Mouse (Mus musculus) induced T-regulatory cell, adult 2 months (primary cell): ENCODE measurements at regions not wholly inside any gene's neighbourhood (a gene's known extent, or its start where the extent isn't known, plus 50 kb on each side); places are given as distances from the start of the nearest gene placed in this dataset.

Source experiments
- DNase-seq: peaks from one replicate; pipeline ENCODE4 v3.0.0-alpha.2; 2012; ENCODE audit warnings: low read depth

DNA sequence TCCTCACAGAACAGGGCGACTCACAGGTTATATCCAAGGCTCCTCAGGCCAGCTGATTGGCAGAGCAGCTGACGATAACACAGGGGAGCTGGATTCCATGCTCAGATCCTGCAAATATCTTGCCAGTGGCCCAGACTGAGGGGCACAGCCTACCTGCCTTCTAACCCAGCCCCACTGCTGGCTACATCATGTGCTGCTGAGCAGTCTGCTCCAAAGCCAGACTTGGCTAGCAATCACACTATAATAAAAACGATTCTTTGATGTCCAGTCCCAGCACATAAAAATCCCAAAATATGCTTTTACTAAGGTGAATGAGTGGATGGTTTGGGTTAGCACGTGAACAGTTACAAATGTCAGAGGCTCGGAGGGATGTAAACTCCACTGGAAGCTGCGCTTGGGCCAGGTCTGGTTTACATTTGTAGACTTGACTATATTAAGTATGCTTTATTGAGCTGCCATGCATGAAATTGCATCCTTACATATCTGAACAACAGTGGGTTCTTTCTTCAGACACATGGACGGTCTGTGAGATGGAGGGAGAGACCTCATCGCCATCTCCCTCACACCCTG, 200.2 kb downstream of the Thbs2 start:
- DNase-seq: no peak

DNA sequence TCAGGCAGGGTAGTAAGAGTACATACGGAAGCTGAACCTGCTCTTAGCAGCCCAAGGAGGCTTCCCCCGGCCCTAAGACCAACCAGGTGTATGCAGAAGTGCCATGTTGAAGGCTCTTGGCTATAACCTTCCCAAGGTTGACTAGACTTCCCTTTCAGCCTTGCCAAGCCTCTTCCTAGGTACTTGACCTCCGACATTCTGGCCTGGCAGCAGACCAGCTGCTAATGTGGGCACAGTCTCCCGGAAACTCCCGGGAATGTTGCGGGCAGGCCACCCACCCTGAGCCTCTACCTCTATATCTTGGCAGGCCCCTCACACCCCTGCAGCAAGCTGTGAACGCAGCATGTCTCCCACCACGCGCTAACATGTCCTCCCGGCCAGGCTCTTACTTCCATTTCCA, 201.1 kb downstream of the Thbs2 start:
- no peak for DNase-seq

DNA sequence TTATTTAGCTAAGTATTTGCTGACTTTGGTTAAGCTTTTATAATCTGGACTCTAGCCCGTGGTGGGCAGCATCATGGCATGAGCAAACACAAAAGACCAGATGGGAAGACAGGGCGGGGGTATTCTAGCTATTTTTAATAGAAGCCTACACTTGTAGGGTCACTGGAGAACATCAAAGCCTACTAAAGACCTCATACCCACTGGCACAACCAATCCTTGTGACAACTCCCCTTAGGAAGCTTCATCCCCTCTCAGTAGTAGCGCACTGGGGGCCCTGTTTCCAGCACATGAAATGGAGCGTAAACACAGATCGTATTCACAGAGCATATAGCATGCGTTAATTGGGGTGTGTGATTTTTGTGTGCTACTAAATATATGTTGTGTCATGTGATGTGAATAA, 202.4 kb downstream of the Smoc2 start:
- no peak for DNase-seq

DNA sequence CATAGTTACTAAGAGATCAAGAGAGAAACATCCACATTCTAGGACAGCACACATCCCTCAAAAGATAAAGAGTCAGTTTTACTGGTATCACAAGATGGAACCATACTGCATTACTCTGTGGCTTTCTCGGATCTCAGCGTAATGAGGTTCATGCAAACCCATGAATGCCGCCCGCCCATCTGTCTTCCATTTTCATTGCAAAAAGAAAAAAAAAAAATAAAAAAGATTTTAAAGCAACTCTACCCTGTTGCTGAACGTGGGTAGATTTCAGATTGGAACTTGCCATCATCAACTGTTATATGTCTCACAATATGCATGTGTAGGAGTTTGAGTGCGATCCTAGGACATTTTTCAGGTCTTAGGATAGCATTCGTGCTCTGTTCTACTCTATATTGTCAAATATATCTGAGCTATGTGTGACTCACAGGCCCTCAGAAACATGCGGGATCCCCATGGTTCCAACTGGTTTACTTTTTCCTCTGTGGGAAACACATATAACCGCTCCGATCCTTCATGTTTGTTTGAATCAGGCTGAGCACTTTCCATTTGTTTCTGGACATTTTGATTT, 199.7 kb downstream of the Smoc2 start:
- no peak for DNase-seq

DNA sequence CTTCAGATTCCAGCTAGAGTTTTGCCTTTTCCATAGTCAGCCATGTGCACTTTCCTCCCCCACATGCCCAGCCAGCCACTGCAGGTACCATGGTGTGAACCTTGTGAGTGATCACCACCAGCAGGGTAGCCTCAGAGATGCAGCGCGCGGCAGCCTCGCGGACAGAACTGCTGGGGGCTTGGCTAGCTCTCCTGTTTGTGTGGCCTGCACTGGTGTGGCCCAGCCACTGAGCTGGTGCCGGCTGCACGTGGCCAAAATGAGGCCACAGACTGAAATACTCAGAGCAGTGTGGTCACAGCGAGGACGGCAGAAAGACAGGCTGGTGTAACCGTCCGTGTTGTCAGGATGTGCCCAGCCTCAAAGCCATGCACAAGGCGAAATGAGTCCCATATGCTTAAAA, 197.4 kb downstream of the Smoc2 start:
- DNase-seq: no peak

DNA sequence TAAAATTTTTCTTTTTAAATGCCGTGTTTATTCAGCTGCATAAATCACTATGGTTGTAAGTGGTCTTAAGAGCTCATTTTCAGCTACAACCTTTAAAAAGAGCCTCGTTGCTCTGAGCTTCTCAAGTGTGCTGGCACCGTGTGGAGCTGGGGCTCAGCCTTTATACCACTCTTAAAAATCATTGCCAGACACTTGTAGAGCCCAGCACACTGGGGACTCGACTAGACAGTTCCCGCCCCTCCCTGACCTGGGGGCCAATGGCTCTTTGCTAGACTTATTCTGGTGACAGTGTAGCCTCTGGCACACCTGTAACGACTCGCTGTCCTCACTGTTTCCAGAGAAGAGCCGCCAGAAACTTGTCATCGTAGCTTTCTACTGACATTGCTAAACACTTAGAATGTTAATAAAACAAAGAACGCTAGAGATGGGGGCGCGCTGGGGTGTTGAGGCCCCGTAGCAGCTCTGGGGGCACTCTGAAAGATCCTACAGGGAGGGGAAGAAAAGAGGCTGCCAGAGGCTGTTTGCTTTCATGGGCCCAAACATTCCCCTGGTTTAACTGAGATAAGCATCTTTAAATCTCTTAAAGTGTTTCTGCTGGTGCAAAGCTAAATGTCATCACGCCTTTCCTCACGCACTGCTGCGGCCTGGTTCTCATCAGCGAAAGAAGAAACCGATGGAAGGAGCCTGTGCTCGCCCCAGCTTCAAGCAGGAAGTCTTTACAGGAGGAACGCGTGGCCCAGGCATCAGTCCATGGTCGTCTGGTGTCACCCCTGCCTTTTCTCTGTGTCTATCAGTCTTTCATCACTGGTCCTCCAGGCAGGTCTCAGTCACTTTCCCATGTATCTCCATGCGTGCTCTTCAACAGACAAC, 196.7 kb downstream of the Smoc2 start:
- DNase-seq: no peak

DNA sequence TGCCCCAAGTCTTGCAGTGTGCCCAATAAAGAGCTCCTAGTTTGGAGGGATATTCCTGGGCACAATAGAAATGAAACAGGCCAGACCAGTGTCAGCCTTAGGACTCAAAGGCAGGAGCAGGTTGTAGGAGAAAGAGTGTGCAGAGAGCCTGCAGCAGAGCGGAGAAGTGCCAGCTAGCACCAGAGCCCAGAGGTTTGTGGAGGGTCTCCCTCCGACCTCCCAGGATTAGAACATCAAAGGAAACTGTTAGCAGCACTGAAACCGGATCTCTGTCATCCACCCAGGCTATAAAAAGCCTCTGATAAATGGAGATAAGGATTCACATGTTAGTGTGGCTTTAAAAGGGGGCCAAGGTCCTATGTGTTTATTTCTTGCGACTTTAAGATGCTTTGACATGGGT, 196.0 kb downstream of the Smoc2 start:
- no peak for DNase-seq

DNA sequence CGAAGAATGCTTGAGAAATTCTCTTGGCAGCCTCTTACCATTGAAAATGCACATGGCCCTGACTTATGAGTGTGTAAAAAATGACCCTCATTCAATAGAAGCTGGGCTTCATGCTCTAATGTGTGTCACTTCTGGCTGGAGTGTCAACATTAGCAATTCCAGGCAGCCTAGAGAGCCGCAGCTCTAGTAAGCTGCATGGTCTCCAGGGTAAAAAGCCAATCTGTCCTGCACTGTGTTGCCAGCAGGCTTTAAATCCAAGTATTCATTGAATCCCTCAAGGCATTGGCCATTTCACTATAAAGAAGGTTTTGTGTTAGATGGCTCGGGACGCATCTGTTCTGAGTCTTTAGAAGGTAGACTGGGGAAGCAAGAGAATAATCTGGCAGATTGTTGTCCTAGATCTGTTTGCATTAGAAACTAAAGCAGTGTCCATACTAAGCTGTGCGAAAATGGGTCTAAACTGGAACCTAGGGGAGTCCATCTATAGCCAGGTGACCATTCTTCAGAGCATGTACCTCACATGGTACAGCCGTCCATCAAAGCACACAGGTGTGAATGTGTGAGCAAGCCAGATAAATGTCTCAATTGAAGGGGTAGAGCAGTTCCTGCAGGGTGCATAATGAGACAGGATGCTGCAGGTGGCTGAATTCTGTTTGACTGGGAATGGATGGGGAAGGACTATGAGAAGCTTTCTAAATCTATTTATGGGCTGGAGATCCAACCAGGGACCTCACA, 189.6 kb downstream of the Smoc2 start:
- DNase-seq: no peak

DNA sequence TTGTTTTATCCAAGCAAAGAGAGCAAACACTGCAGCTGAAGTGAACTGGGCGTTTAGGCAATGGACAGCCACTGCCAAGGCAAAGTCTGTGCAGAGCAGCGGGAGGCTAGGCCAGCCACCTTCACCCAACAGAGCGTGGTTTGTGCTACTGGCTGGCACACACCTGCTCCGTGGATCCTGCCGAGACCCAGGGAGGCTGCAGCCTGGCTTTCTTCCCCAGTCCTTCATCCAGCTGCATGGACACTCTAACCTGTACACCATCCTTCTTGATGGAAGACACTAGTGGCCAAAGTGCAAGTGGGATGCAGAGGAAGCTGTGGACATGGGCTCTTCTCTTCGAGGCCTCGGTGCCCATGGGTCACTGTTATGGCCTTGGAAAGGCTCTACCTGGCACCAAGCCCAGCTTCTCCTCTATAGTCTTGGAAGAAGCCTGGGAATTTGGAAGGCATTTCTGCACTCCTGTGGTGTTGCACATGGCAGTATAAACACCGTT, 176.0 kb downstream of the Smoc2 start:
- no peak for DNase-seq
